Mouse (Mus musculus) cortical plate, adult 2 months (tissue): ENCODE results near the gene Tgif1.

Experiments used
- CTCF ChIP-seq: fragments of 200-500 bp; IDR thresholded peaks from 2 replicates; pipeline ENCODE4 v1.5.1; 2011; ENCODE audit warnings: mild to moderate bottlenecking, control low read depth, low read length; ENCODE audit not compliant: insufficient read depth; ENCODE audit errors: extremely low read depth
- POLR2A ChIP-seq: fragments of 200-500 bp; IDR thresholded peaks from 2 replicates; pipeline ENCODE4 v1.6.1; 2011; ENCODE audit warnings: mild to moderate bottlenecking, low read length, control low read depth; ENCODE audit not compliant: insufficient read depth; ENCODE audit errors: extremely low read depth

GRCm38 (mm10) chr17:70843252-70843651 is 10.1 kb downstream of the Tgif1 start:
- TF ChIP-seq CTCF = no peak
- TF ChIP-seq POLR2A = no peak
